Mouse (Mus musculus) bone marrow macrophage, adult 2 months (primary cell): ENCODE measurements around the gene Alg5. TPM values are rescaled to one million over a fixed set of nuclear protein-coding genes. Genes with fewer than 3 reads are reported as not detected.
A peak's percentile ranks its signal among the peaks of the same experiment; 100 is the strongest.

ENCODE experiments used
- H3K27ac ChIP-seq: 2 replicates; pipeline ENCODE4 v1.5.1; 2012; ENCODE audit warnings: low read depth, low read length; ENCODE audit not compliant: insufficient read depth
- H3K4me1 ChIP-seq: 2 replicates; pipeline ENCODE4 v1.6.1; 2012; ENCODE audit warnings: low read length; ENCODE audit not compliant: control insufficient read depth, insufficient read depth
- H3K4me3 ChIP-seq: 2 replicates; pipeline ENCODE4 v1.5.1; 2012; ENCODE audit warnings: mild to moderate bottlenecking, low read length, moderate library complexity; ENCODE audit not compliant: insufficient read depth
- CTCF ChIP-seq: IDR thresholded peaks from 2 replicates; pipeline ENCODE4 v1.5.1; 2012; ENCODE audit warnings: low read depth, mild to moderate bottlenecking, low read length, moderate library complexity
- POLR2A ChIP-seq: IDR thresholded peaks from 2 replicates; pipeline ENCODE4 v1.6.1; 2012; ENCODE audit warnings: mild to moderate bottlenecking, low read depth, low read length, borderline replicate concordance
- polyA plus RNA-seq: library from polyadenylated mRNA; stranded (reverse); fragments of >200 nt; gene quantifications from 2 replicates; pipeline ENCODE4 v1.2.4, GENCODE M21; 2012; ENCODE audit not compliant: missing spikeins, insufficient read depth, insufficient read length

Alg5 gene
- polyA plus RNA-seq, 1 experiment, result 33.2 TPM

- H3K4me1 ChIP-seq, result peaks cover 5% of the 10 kb centered on the region
- H3K4me3 ChIP-seq, result no peak overlapping the region
- no peak overlapping the region for H3K27ac ChIP-seq
- TF ChIP-seq POLR2A, result no peak
- TF ChIP-seq CTCF, result no peak
Observed at GRCm38 (mm10) chr3:54717348-54717747, 18.0 kb upstream of the Alg5 start.

GRCm38 (mm10) chr3:54718947-54719346 lies 16.4 kb upstream of the Alg5 start:
- Histone ChIP-seq H3K27ac (no peak overlapping the region), H3K4me3 (no peak overlapping the region), H3K4me1 (peaks cover 13% of the 10 kb centered on the region)
- TF ChIP-seq POLR2A, result no peak
- no peak for TF ChIP-seq CTCF

- no peak for TF ChIP-seq CTCF
- TF ChIP-seq POLR2A, result no peak
- peak overlapping the region; percentile 48 for H3K27ac ChIP-seq
- peaks cover 15% of the 10 kb centered on the region for H3K4me1 ChIP-seq
- no peak overlapping the region for H3K4me3 ChIP-seq
Observed at GRCm38 (mm10) chr3:54723741-54724500, 11.4 kb upstream of the Alg5 start.

- no peak overlapping the region for H3K4me3 ChIP-seq
- H3K27ac ChIP-seq, result no peak overlapping the region
- TF ChIP-seq POLR2A (no peak), CTCF (no peak)
Observed at GRCm38 (mm10) chr3:54725344-54725743, 10.0 kb upstream of the Alg5 start.

GRCm38 (mm10) chr3:54727588-54727987 lies 7.8 kb upstream of the Alg5 start:
- TF ChIP-seq POLR2A (no peak), CTCF (no peak)
- no peak overlapping the region for H3K4me3 ChIP-seq
- no peak overlapping the region for H3K27ac ChIP-seq
- peaks cover 16% of the 10 kb centered on the region for H3K4me1 ChIP-seq

More at GRCm38 (mm10) chr3:54725344-54725743, 10.0 kb upstream of the Alg5 start:
- peaks cover 16% of the 10 kb centered on the region for H3K4me1 ChIP-seq

GRCm38 (mm10) chr3:54728100-54728499 lies 7.2 kb upstream of the Alg5 start:
- H3K27ac ChIP-seq, result no peak overlapping the region
- peaks cover 13% of the 10 kb centered on the region for H3K4me1 ChIP-seq
- TF ChIP-seq POLR2A (no peak), CTCF (no peak)

GRCm38 (mm10) chr3:54731626-54732150 lies 3.7 kb upstream of the Alg5 start:
- Histone ChIP-seq H3K4me1 (0 out of 2 replicates have a peak, but pooled peaks cover 4% of the 10 kb centered on the region), H3K4me3 (no peak overlapping the region), H3K27ac (no peak overlapping the region)
- TF ChIP-seq CTCF, result no peak
- TF ChIP-seq POLR2A, result no peak

More at GRCm38 (mm10) chr3:54728100-54728499, 7.2 kb upstream of the Alg5 start:
- H3K4me3 ChIP-seq, result no peak overlapping the region

GRCm38 (mm10) chr3:54732371-54732770 lies 3.0 kb upstream of the Alg5 start:
- TF ChIP-seq CTCF, result no peak
- no peak for TF ChIP-seq POLR2A
- Histone ChIP-seq H3K27ac (no peak overlapping the region), H3K4me1 (0 out of 2 replicates have a peak, but pooled peaks cover 6% of the 10 kb centered on the region), H3K4me3 (no peak overlapping the region)

GRCm38 (mm10) chr3:54734411-54735246 lies 710 bp upstream of the Alg5 start:
- peaks cover 19% of the 10 kb centered on the region for H3K4me1 ChIP-seq
- no peak for TF ChIP-seq POLR2A
- no peak for TF ChIP-seq CTCF
- peak overlapping the region; percentile 97 for H3K27ac ChIP-seq
- peak overlapping the region; percentile 75 for H3K4me3 ChIP-seq
